Mouse (Mus musculus) layer of hippocampus, adult 9-10 months (tissue): Measurements from ENCODE around the gene Samd4.
"Not testable (repeated sequence)": the region's sequence is repeated elsewhere in the genome, so short reads cannot be mapped to it uniquely, and the experiment has no call there.

Experiments used
- DNase-seq: peaks from one replicate; pipeline ENCODE4 v3.0.0; 2022; ENCODE audit warnings: low spot score

The Samd4 gene

DNA sequence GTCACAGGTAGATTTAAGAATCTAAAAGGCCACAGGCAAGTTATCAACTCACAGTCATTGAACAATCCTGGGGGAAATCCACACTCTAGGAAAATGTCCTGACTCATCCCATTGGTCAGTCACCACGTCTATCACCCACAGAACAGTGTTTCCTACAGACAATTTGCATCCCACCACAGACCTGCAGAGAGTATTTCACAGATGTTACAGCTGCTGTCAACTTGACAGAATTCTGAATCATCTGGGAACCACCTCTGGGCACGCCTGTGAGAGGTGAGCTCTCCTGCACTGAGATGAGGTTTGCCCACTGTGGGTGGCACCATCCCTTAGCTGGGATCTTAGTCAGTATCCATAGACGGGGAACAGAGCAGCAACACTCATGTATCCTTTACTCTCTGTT lies 224.8 kb downstream of the Samd4 start:
- DNase-seq = no peak

DNA sequence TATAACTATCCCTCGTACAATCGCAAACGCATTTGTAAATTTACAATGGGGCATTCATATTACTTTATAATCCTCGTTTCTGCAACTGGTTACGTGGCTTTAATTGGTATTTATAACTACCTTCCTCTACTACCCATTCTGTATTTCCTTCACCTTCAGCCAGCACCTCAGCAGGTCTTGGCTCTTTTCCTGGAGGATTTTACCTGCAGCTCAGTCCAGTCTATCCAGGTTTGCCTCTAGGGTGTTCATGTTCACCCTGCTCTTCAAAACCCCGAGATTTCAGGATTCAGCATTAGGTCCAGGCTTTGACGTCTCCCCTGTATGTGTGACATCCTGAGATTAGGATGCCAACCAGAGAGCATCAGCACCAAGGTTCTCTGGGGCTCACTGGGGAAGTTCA lies 227.7 kb downstream of the Samd4 start:
- DNase-seq = not testable (repeated sequence)

- no peak for DNase-seq
Observed at GRCm38 (mm10) chr14:47111341-47111740, 228.7 kb downstream of the Samd4 start.

DNA sequence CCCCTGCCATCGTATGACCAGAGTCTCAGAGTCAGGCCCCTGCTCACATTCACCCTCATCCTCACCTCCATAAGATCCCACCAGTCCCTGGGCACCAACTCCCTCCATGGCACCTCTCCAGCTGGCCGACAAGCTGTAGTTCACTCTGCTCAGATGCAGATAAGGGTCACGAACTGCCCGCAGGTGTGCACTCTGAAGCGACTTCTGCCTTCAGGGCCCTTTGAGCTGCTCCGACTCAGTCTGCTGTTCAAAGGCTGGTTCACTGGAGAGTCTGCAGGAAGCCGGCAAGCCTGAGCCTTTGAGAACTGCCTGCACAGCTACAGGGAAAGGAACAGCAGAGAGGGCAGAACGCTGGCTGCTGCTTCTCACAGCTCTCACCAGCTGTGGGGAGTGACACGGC lies 232.5 kb downstream of the Samd4 start:
- no peak for DNase-seq

GRCm38 (mm10) chr14:47116062-47116762 lies 233.6 kb downstream of the Samd4 start:
- DNase-seq = no peak

DNA sequence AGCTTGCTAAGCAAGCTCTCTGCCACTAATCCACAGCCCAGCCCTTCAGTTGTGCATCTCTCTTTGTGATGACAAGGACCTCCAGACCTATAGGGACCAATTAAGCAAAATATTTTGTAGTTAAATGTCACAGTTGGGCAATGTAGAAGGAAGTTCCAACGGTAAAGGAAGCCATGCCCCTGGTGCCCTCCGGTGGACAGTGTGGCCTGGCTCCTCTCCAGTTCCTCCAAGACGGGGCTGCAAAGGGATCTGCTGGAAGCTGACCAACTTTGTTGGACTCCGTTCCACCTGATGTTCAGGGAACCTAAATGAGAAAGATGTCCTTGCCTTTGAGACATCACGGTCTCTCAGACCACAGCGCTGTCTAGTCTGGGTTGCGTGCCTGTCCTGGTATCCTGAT lies 234.9 kb downstream of the Samd4 start:
- no peak for DNase-seq

DNA sequence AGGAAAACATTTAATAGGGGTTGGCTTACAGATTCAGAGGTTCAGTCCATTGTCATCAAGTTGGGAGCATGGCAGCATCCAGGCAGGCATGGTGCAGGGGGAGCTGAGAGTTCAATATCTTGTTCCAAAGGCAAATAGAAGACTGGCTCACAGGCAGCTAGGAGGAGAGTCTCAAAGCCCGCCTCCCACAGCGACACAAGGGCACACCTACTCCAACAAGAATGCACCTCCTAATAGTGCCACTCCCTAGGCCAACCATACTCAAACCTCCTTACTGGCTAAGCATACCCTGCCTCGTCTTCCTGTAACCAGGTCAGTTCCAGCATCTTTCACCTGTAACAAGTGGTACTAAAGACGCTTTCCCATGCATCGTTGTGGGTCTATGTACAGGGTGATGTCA lies 245.3 kb downstream of the Samd4 start:
- no peak for DNase-seq

GRCm38 (mm10) chr14:47133948-47134347 lies 251.3 kb downstream of the Samd4 start:
- DNase-seq = no peak

- DNase-seq = no peak
Observed at GRCm38 (mm10) chr14:47136637-47137036, 254.0 kb downstream of the Samd4 start.

- no peak for DNase-seq
Observed at GRCm38 (mm10) chr14:47138853-47139252, 256.2 kb downstream of the Samd4 start.

GRCm38 (mm10) chr14:47144326-47144725 lies 261.7 kb downstream of the Samd4 start:
- DNase-seq = no peak

DNA sequence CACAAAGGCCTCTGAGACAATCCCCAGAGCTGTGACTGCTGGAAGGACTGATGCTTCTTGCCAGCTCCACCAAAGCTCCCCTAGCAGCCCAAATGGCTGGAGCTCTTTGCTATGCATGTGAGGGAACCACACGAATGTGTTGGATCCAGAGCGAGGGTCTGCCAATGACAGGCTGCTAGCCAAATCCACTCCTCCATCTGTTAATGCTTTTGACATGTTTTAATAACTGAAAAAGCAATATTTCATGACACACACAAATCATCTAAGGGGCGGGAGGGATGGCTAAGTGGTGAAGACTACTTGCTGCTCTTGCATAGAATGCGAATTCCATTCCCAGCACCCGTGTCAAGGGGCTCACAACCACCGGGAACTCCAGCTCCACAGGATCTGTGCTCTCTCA lies 268.7 kb downstream of the Samd4 start:
- no peak for DNase-seq

DNA sequence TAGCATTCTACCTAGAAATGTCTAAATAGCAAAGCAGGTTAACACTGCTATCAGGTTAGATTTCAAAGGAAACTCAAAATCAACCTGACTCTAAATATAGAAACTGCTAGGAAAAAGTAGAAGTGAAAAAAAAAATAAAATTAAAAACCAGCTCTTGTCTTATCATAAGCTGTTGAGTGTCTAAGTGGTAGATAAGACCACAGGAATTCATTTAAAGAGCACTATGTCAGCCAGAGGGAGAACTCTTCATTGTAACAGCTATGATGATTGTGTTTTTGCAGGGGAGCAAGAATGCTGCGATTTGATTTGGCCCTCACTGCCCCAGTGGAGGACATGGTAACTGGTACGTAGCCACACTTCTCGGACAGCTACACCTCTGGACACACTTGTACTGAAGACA lies 271.6 kb downstream of the Samd4 start:
- DNase-seq = no peak
